Mouse (Mus musculus) MN1 (cell line): Measurements from ENCODE around the gene Lin54.
A peak's percentile ranks its signal among the peaks of the same experiment; 100 is the strongest.

Experiments used
- DNase-seq: peaks from one replicate; pipeline ENCODE4 v3.0.0-alpha.2; 2016; ENCODE audit warnings: low spot score

Gene Lin54

GRCm38 (mm10) chr5:100418077-100418476 lies 82.4 kb downstream of the Lin54 start:
- DNase-seq: no peak

DNA sequence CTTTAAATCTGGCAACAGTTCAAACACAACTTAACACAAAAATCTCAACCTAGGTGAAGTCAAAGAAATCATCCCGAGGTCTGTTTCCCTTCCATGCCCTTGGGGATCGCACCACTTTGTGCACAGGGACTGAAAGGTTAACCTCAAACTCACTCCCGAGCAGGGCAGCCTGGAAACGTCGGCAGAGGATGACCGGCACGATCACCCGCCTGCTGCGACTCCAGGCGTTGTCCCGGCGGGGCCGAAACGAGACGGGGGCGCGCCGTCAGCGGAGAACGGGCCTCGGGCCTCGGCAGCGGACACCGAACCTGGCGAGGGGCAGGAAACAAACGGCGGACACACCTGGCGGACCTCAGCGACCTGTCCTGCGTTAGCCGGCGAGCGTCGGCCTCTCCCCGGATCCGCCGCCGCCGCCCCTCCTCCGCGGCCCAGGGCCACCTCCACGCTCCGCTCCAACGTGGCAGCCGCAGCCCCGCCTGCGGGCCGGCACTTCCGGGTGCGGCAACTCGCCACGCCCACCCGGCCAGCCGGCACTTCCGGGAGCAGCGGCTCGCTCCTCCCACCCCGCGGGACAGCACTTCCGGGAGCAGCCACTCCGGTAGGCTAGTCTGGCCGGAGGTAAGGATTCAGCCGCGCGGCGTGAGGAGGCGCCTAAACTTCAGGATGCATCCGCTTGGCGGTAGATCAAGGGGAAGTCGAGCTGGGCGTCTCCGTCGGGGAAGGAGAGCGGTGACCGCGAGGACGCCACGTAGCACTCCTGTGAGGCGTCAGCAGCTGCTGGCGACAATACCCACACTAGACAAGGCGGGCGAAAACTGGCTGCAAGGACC lies 84.5 kb downstream of the Lin54 start, which contains the start of gene Sec31a:
Gene Sec31a, minus strand, starts transcription at position 474 of the 830 bp plus-strand sequence.
- peak; percentile 97 for DNase-seq

- no peak for DNase-seq
Observed at GRCm38 (mm10) chr5:100414474-100415196, 85.8 kb downstream of the Lin54 start.

DNA sequence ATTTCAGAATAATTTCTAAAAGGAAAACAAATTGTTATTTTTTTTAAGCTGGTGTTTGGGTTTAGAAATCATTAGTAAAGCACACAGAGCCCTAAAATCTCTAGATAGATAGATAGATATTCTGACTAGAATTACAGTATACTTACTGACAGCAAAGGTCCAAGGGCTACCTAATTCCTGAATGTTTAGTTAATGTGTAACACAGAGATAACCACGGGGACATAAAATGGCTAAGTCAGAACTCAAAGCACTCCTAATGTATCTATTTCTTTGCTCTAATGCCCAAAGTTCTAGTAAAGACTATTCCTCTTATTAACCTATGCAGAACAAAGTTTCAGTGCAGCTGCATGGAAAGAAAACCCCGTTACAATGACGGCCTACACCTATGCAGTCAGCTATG lies 87.6 kb downstream of the Lin54 start:
- no peak for DNase-seq

GRCm38 (mm10) chr5:100410281-100410680 lies 90.2 kb downstream of the Lin54 start:
- DNase-seq: no peak

GRCm38 (mm10) chr5:100408485-100408884 lies 92.0 kb downstream of the Lin54 start:
- no peak for DNase-seq

GRCm38 (mm10) chr5:100396753-100397152 lies 103.7 kb downstream of the Lin54 start:
- no peak for DNase-seq

DNA sequence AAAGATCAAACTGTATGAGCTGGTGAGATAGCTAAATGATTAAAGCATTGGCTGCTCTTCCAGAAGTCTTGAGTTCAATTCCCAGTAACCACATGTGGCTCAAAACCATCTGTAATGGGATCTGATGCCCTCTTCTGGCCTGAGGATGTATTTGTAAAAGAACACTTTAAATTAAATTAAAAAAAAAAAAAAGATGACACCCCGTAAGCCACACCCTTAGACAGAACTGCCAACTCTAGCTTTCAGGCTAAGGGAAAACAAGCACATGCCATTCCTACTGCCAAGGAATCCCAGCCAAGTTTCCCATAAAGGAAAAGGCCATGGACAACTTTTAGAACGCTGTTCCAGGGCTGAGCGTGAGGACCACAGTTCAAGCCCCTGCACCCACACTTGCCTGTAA lies 106.8 kb downstream of the Lin54 start:
- no peak for DNase-seq

DNA sequence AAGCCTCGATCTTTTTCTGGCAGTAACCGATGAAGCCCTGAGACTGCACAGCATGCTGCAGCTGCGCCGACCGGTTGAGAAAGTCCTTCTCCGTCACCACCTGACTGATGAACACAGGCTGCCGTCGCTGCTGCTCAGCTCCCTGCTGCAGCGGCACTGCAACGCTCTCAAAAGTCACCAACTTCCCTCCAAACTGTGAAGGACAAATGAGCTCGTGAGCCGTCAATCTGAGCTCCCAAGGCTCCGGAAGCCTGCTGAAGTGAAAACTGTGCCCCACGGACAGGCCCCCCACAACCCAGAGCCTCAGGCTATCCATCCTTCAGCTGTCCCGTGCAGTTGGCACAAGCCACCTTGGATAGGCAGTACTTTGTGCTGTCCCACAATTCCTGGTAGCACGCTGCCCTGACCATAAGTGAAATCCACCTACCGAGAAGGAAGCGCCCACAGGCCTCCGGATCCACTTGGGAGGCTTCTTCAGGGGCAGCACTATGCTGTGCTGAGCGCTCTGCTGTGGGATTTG lies 107.9 kb downstream of the Lin54 start:
- DNase-seq: no peak
